Mouse (Mus musculus) embryonic facial prominence, embryonic 12.5 days (tissue): ENCODE data around the gene Fev. TPM values are rescaled to one million over a fixed set of nuclear protein-coding genes. Genes with fewer than 3 reads are reported as not detected.

Source experiments
- ATAC-seq: fragments of 200-750 bp; cut with Nextera tagmentation; 2 replicates; pipeline ENCODE4 v1.8.0; 2017; ENCODE audit not compliant: insufficient number of reproducible peaks, insufficient read depth, low FRiP score, low TSS enrichment
- H3K27ac ChIP-seq: fragments of 300-500 bp; sonication (generic); 2 replicates; pipeline ENCODE4 v1.5.1; 2016; ENCODE audit warnings: mild to moderate bottlenecking
- H3K27me3 ChIP-seq: fragments of 300-500 bp; sonication (generic); 2 replicates; pipeline ENCODE4 v1.6.1; 2016; ENCODE audit warnings: mild to moderate bottlenecking, moderate library complexity
- H3K36me3 ChIP-seq: fragments of 300-500 bp; sonication (generic); 2 replicates; pipeline ENCODE4 v1.6.1; 2016; ENCODE audit warnings: mild to moderate bottlenecking
- H3K4me1 ChIP-seq: fragments of 300-500 bp; sonication (generic); 2 replicates; pipeline ENCODE4 v1.6.1; 2016
- H3K4me2 ChIP-seq: fragments of 300-500 bp; sonication (generic); replicated peaks from 2 replicates; pipeline ENCODE4 v1.6.1; 2016; ENCODE audit warnings: mild to moderate bottlenecking, moderate library complexity
- H3K4me3 ChIP-seq: fragments of 300-500 bp; sonication (generic); 2 replicates; pipeline ENCODE4 v1.5.1; 2016; ENCODE audit warnings: mild to moderate bottlenecking
- H3K9ac ChIP-seq: fragments of 300-500 bp; sonication (generic); 2 replicates; pipeline ENCODE4 v1.6.1; 2016; ENCODE audit warnings: mild to moderate bottlenecking, moderate library complexity
- H3K9me3 ChIP-seq: fragments of 300-500 bp; sonication (generic); 2 replicates; pipeline ENCODE4 v1.6.1; 2016; ENCODE audit warnings: mild to moderate bottlenecking, moderate library complexity
- WGBS: fragments of 180-500 bp; shearing (Covaris S2); methylation state at CpG from one replicate; pipeline ENCODE4 v1.1.7; 2016; 5-methylcytosine and 5-hydroxymethylcytosine counted together
- microRNA counts: library from miRNA; unstranded; fragments of <30 nt; microRNA quantifications from one replicate; lab custom pipeline; 2017
- microRNA-seq: library from miRNA; unstranded; fragments of <30 nt; microRNA quantifications from one replicate; pipeline ENCODE4, GENCODE M21; 2017
- polyA plus RNA-seq: library from polyadenylated mRNA; unstranded; fragments of >200 nt; fragmentation: Nextera tagmentation; extraction: Ambion mirVana; gene quantifications from 2 replicates; pipeline ENCODE4 v1.2.1, GENCODE M21; 2016

Fev gene
- polyA plus RNA-seq, 1 experiment from 2014 or later = 0.32 TPM

- WGBS = 13% methylated on average over 6 of the region's 6 CpGs
- Histone ChIP-seq H3K4me1 (peaks cover 14% of the 10 kb centered on the region), H3K4me2 (no peak overlapping the region), H3K9me3 (no peaks in the 10 kb centered on the region), H3K27me3 (peaks cover 69% of the 10 kb centered on the region), H3K36me3 (no peaks in the 10 kb centered on the region), H3K27ac (no peak overlapping the region), H3K9ac (no peak overlapping the region), H3K4me3 (no peak overlapping the region)
- ATAC-seq = no peak
Measured at GRCm38 (mm10) chr1:74851001-74851775, 34.0 kb downstream of the Fev start.

GRCm38 (mm10) chr1:74850251-74850650, 35.0 kb downstream of the Fev start:
- no peak overlapping the region for H3K4me3 ChIP-seq
- H3K4me1 ChIP-seq = peaks cover 5% of the 10 kb centered on the region
- H3K9ac ChIP-seq = no peak overlapping the region
- 18% methylated on average over 6 of the region's 6 CpGs for WGBS
- no peaks in the 10 kb centered on the region for H3K36me3 ChIP-seq
- no peak overlapping the region for H3K27ac ChIP-seq
- peaks cover 60% of the 10 kb centered on the region for H3K27me3 ChIP-seq
- ATAC-seq = no peak
- no peaks in the 10 kb centered on the region for H3K9me3 ChIP-seq
- H3K4me2 ChIP-seq = no peak overlapping the region

- H3K4me2 ChIP-seq = no peak overlapping the region
- no peaks in the 10 kb centered on the region for H3K36me3 ChIP-seq
- H3K9ac ChIP-seq = no peak overlapping the region
- no peaks in the 10 kb centered on the region; the same call in 1 of the 2 replicates for H3K4me1 ChIP-seq
- peaks cover 54% of the 10 kb centered on the region for H3K27me3 ChIP-seq
- 53% methylated on average over 5 of the region's 5 CpGs for WGBS
- no peak overlapping the region for H3K27ac ChIP-seq
- no peak overlapping the region for H3K4me3 ChIP-seq
- H3K9me3 ChIP-seq = no peaks in the 10 kb centered on the region
- ATAC-seq = no peak
Measured at GRCm38 (mm10) chr1:74848946-74849345, 36.3 kb downstream of the Fev start.

GRCm38 (mm10) chr1:74846341-74846740, 38.9 kb downstream of the Fev start:
- peaks cover 28% of the 10 kb centered on the region for H3K27me3 ChIP-seq
- H3K36me3 ChIP-seq = no peaks in the 10 kb centered on the region
- no peak overlapping the region for H3K27ac ChIP-seq
- no peaks in the 10 kb centered on the region for H3K4me1 ChIP-seq
- no peaks in the 10 kb centered on the region for H3K9me3 ChIP-seq
- no peak for ATAC-seq
- no peak overlapping the region for H3K4me2 ChIP-seq
- 35% methylated on average over 9 of the region's 9 CpGs for WGBS
- no peak overlapping the region for H3K9ac ChIP-seq
- no peak overlapping the region for H3K4me3 ChIP-seq

- Histone ChIP-seq H3K27ac (no peak overlapping the region), H3K9ac (no peak overlapping the region), H3K9me3 (no peaks in the 10 kb centered on the region), H3K4me3 (no peak overlapping the region), H3K27me3 (0 out of 2 replicates have a peak, but pooled peaks cover 3% of the 10 kb centered on the region), H3K4me2 (no peak overlapping the region), H3K36me3 (no peaks in the 10 kb centered on the region), H3K4me1 (no peaks in the 10 kb centered on the region)
- ATAC-seq = no peak
- 83% methylated on average over 5 of the region's 5 CpGs for WGBS
Measured at GRCm38 (mm10) chr1:74843090-74843489, 42.1 kb downstream of the Fev start.

- ATAC-seq = no peak
- no peak overlapping the region for H3K4me2 ChIP-seq
- H3K9me3 ChIP-seq = no peaks in the 10 kb centered on the region
- H3K9ac ChIP-seq = no peak overlapping the region
- no peaks in the 10 kb centered on the region for H3K27me3 ChIP-seq
- no peak overlapping the region for H3K27ac ChIP-seq
- H3K4me3 ChIP-seq = no peak overlapping the region
- no peaks in the 10 kb centered on the region for H3K4me1 ChIP-seq
- 79% methylated on average over 3 of the region's 3 CpGs for WGBS
- H3K36me3 ChIP-seq = no peaks in the 10 kb centered on the region
Measured at GRCm38 (mm10) chr1:74833255-74833654, 52.0 kb downstream of the Fev start.

MicroRNAs within 50 kb of the gene (microRNA counts, 519-probe panel; counts per million panel counts)
- microRNA mmu-miR-375 (lab: Ali Mortazavi, UCI) = 2,367 counts per million, percentile 68 among the panel's probes with 10 or more counts

Small RNA genes within 50 kb of the gene (microRNA-seq; reads per million reads assigned to microRNA genes)
- 790 reads per million, percentile 74 among the genes with 10 or more reads in this experiment for gene Mir375

Other genes with a start within 250 kb of the Fev start
- 28.6 and 29.3 TPM in 2 replicates for gene Ttll4, start 223.7 kb downstream of the Fev start, polyA plus RNA-seq
- gene Cyp27a1, start 171.8 kb downstream of the Fev start, polyA plus RNA-seq = 9.1 and 10.5 TPM in 2 replicates
- 0.47 and 0.56 TPM in 2 replicates for gene Prkag3, start 136.2 kb downstream of the Fev start, polyA plus RNA-seq
- 30.1 and 30.8 TPM in 2 replicates for gene Wnt6, start 113.5 kb downstream of the Fev start, polyA plus RNA-seq
- gene Wnt10a, start 93.9 kb downstream of the Fev start, polyA plus RNA-seq = 3.1 and 3.5 TPM in 2 replicates
- gene Cdk5r2, start 30.5 kb downstream of the Fev start, polyA plus RNA-seq = 0.31 and 0.47 TPM in 2 replicates
- 8.4 and 16.1 TPM in 2 replicates for gene Cryba2, start 7.7 kb upstream of the Fev start, polyA plus RNA-seq
- gene Cfap65, start 50.2 kb upstream of the Fev start, polyA plus RNA-seq = 0.04 and 0.06 TPM in 2 replicates
- 0.18 and 0.60 TPM in 2 replicates for gene Ihh, start 66.3 kb upstream of the Fev start, polyA plus RNA-seq
- gene Nhej1, start 239.8 kb upstream of the Fev start, polyA plus RNA-seq = 10.9 and 11.3 TPM in 2 replicates
- 0.08 and 0.10 TPM in 2 replicates for gene Slc23a3, start 248.5 kb upstream of the Fev start, polyA plus RNA-seq